In genomic region chr15:86089991-86090529, GRCm38 (mm10) we compare ENCODE assay signal across 8 mouse cellular contexts. TPM values are rescaled to one million over a fixed set of nuclear protein-coding genes. Genes with fewer than 3 reads are reported as not detected.
DNase-seq lines count a peak whose midpoint lies in the region; ATAC-seq and TF ChIP-seq lines count a peak whose summit lies in the region.

No protein-coding gene starts in this region.

- no peak for DNase-seq in spleen, adult 2 months (ENCODE audit: low read depth in 1 of 2, low spot score in 2 of 2)
- DNase-seq in spleen, adult 18-20 months = no peak
- DNase-seq in gastrocnemius, adult 8-10 months (ENCODE audit: low spot score in 2 of 2) = peak; percentile 73 to 79
- DNase-seq in hindbrain, embryonic 14.5 days (ENCODE audit: low spot score) = no peak
- DNase-seq in ovary, postnatal 10 days (ENCODE audit: low spot score) = peak; percentile 50
- DNase-seq in left cerebral cortex, adult 11 months (ENCODE audit: low spot score) = no peak
- no peak for DNase-seq in right cerebral cortex, postnatal 36 days (ENCODE audit: low spot score in 2 of 2)

- H3K27me3 ChIP-seq in spleen, adult 2 months (ENCODE audit: control insufficient read depth, insufficient read depth, low read length) = no peaks in the 10 kb centered on the region
- no peaks in the 10 kb centered on the region for H3K27me3 ChIP-seq in hindbrain, embryonic 14.5 days (ENCODE audit: control insufficient read depth, insufficient read depth, low read length)
- no peaks in the 10 kb centered on the region for H3K27me3 ChIP-seq in liver, embryonic 15.5 days

- H3K27ac ChIP-seq in spleen, adult 2 months (ENCODE audit: insufficient read depth, low read length) = 0 out of 2 replicates have a peak overlapping the region, but pooled peaks have one; percentile 3
- H3K27ac ChIP-seq in hindbrain, embryonic 14.5 days = peak overlapping the region; percentile 20; the same call in 1 of the 2 replicates
- 0 out of 2 replicates have a peak overlapping the region, but pooled peaks have one; percentile 56 for H3K27ac ChIP-seq in liver, embryonic 15.5 days (replicated peaks)

- H3K9me3 ChIP-seq in hindbrain, embryonic 14.5 days (ENCODE audit: control insufficient read depth, low read length) = no peaks in the 10 kb centered on the region
- H3K9me3 ChIP-seq in liver, embryonic 15.5 days (replicated peaks) = no peaks in the 10 kb centered on the region

- H3K36me3 ChIP-seq in spleen, adult 2 months (ENCODE audit: control insufficient read depth, insufficient read depth, low read length) = peaks cover 8% of the 10 kb centered on the region; the same call in 1 of the 2 replicates
- peaks cover 18% of the 10 kb centered on the region for H3K36me3 ChIP-seq in hindbrain, embryonic 14.5 days (replicated peaks; ENCODE audit: control insufficient read depth, insufficient read depth)
- peaks cover 24% of the 10 kb centered on the region for H3K36me3 ChIP-seq in liver, embryonic 15.5 days (replicated peaks)

- 77% methylated on average over 11 of the region's 11 CpGs for whole genome bisulfite sequencing in spleen, adult 2 months
- 38% methylated on average over 11 of the region's 11 CpGs for WGBS in hindbrain, embryonic 14.5 days
- 60% methylated on average over 11 of the region's 11 CpGs for WGBS in liver, embryonic 15.5 days (ENCODE audit: insufficient replicate concordance)

- no peak for ATAC-seq in hindbrain, embryonic 14.5 days (ENCODE audit: low FRiP score)
- ATAC-seq in liver, embryonic 15.5 days (ENCODE audit: insufficient read depth) = 0 out of 2 replicates have a peak, but pooled peaks have one; percentile 13

- TF ChIP-seq CTCF in spleen, adult 2 months (IDR thresholded peaks at IDR 0.05; ENCODE audit: extremely low read depth, insufficient read depth, insufficient read length, insufficient replicate concordance) = no peak

- H3K9ac ChIP-seq in hindbrain, embryonic 14.5 days = no peak overlapping the region
- H3K9ac ChIP-seq in liver, embryonic 15.5 days = no peak overlapping the region

- no peak overlapping the region for H3K4me3 ChIP-seq in spleen, adult 2 months (ENCODE audit: extremely low read depth, insufficient read depth, insufficient read length)
- H3K4me3 ChIP-seq in hindbrain, embryonic 14.5 days (replicated peaks; ENCODE audit: low read length) = no peak overlapping the region
- H3K4me3 ChIP-seq in liver, embryonic 15.5 days (replicated peaks) = no peak overlapping the region

- no peak overlapping the region for H3K4me2 ChIP-seq in hindbrain, embryonic 14.5 days (replicated peaks)
- no peak overlapping the region for H3K4me2 ChIP-seq in liver, embryonic 15.5 days

- TF ChIP-seq POLR2A in spleen, adult 2 months (IDR thresholded peaks at IDR 0.05; ENCODE audit: low read depth, low read length) = no peak

- peaks cover 30% of the 10 kb centered on the region; the same call in 1 of the 2 replicates for H3K4me1 ChIP-seq in spleen, adult 2 months (ENCODE audit: control insufficient read depth, insufficient read depth, insufficient read length)
- H3K4me1 ChIP-seq in hindbrain, embryonic 14.5 days (replicated peaks; ENCODE audit: control insufficient read depth, insufficient read depth, low read length) = peaks cover 57% of the 10 kb centered on the region
- peaks cover 80% of the 10 kb centered on the region for H3K4me1 ChIP-seq in liver, embryonic 15.5 days (replicated peaks)

RNA-seq across cellular contexts. Expression of gene Gramd4, which starts 32.6 kb away (rescaled TPM):
- polyA plus RNA-seq in spleen, adult 2 months (2012; rRNA removed) = 36.2 and 43.9 TPM in 2 replicates
- 1 to 10 TPM; 5.8 to 9.2 (median 8.1) TPM for total RNA-seq in gastrocnemius, adult 8-10 months (2022)
- 22.2 and 24.9 TPM in 2 replicates for polyA plus RNA-seq in hindbrain, embryonic 14.5 days (2014; fragmentation: Nextera tagmentation; extraction: Ambion mirVana)
- 6.3 and 7.8 TPM in 2 replicates for polyA plus RNA-seq in liver, embryonic 15.5 days (2015; fragmentation: Nextera tagmentation; extraction: Ambion mirVana)

RNA-seq across cellular contexts. Expression of gene Celsr1, which starts 56.5 kb away (rescaled TPM):
- polyA plus RNA-seq in spleen, adult 2 months (2012; rRNA removed) = 7.4 and 7.9 TPM in 2 replicates
- total RNA-seq in gastrocnemius, adult 8-10 months (2022) = under 1 TPM; 0.02 to 0.36 (median 0.10) TPM
- polyA plus RNA-seq in hindbrain, embryonic 14.5 days (2014; fragmentation: Nextera tagmentation; extraction: Ambion mirVana) = 2.4 and 2.7 TPM in 2 replicates
- 0.01 and 0.08 TPM in 2 replicates for polyA plus RNA-seq in liver, embryonic 15.5 days (2015; fragmentation: Nextera tagmentation; extraction: Ambion mirVana)

Comparison
In these comparisons a context has a peak if more than half of its experiments do, and no peak if none do; other contexts are left out.
1. DNase-seq: peak in gastrocnemius, adult 8-10 months (2 of 2) and ovary, postnatal 10 days (single experiment); none in spleen, adult 2 months (0 of 2), spleen, adult 18-20 months (0 of 2), hindbrain, embryonic 14.5 days (single experiment), left cerebral cortex, adult 11 months (single experiment) and right cerebral cortex, postnatal 36 days (0 of 2).
2. H3K27ac ChIP-seq: peak in every context shown above with its lines; median percentile 56 in liver, embryonic 15.5 days; 20 in hindbrain, embryonic 14.5 days; 3 in spleen, adult 2 months.